Mouse (Mus musculus) MEL (cell line): Measurements from ENCODE around the gene H2-M5.

Experiments
- CHD2 ChIP-seq: IDR thresholded peaks from 2 replicates; pipeline ENCODE4 v1.6.1; 2011; ENCODE audit warnings: low read length, improper control_type of control experiment
- CTCF ChIP-seq, 3 experiments: IDR thresholded peaks in 2 of 3; conservative IDR thresholded peaks in 1 of 3; 2 replicates each; pipeline ENCODE4 v1.5.1; 2011 to 2012; ENCODE audit warnings: low read length in 3 of 3, low read depth in 2 of 3, mild to moderate bottlenecking in 2 of 3, improper control_type of control experiment in 1 of 3, inconsistent platforms in 1 of 3, mixed read lengths in 1 of 3, moderate library complexity in 1 of 3; ENCODE audit not compliant: control insufficient read depth in 1 of 3, insufficient read depth in 1 of 3, poor library complexity in 1 of 3, severe bottlenecking in 1 of 3
- ELF1 ChIP-seq: IDR thresholded peaks from 2 replicates; pipeline ENCODE4 v1.6.1; 2014; ENCODE audit warnings: low read depth, mild to moderate bottlenecking, inconsistent platforms, low read length, improper control_type of control experiment, moderate library complexity
- EP300 ChIP-seq, 2 experiments: IDR thresholded peaks; 2 replicates each; pipeline ENCODE4 v1.6.1; 2011; ENCODE audit warnings: improper control_type of control experiment in 2 of 2, low read length in 2 of 2, low read depth in 1 of 2, mild to moderate bottlenecking in 1 of 2
- GATA1 ChIP-seq: IDR thresholded peaks from 2 replicates; pipeline ENCODE4 v1.6.1; 2011; ENCODE audit warnings: low read depth, low read length, improper control_type of control experiment
- MYC ChIP-seq: IDR thresholded peaks from 2 replicates; pipeline ENCODE4 v1.6.1; 2011; ENCODE audit warnings: low read depth, mild to moderate bottlenecking, low read length, improper control_type of control experiment, moderate library complexity
- NRF1 ChIP-seq: IDR thresholded peaks from 2 replicates; pipeline ENCODE4 v1.6.1; 2014; ENCODE audit warnings: low read depth, mild to moderate bottlenecking, inconsistent platforms, low read length, improper control_type of control experiment, moderate library complexity; ENCODE audit not compliant: poor library complexity, insufficient read depth, severe bottlenecking
- POLR2A ChIP-seq, 2 experiments: IDR thresholded peaks; 2 replicates each; pipeline ENCODE4 v1.6.1; 2011 to 2012; ENCODE audit warnings: low read length in 2 of 2, mild to moderate bottlenecking in 2 of 2, control low read depth in 1 of 2, improper control_type of control experiment in 1 of 2, low read depth in 1 of 2, moderate library complexity in 1 of 2; ENCODE audit not compliant: control insufficient read depth in 1 of 2, insufficient read depth in 1 of 2, poor library complexity in 1 of 2
- SIN3A ChIP-seq: IDR thresholded peaks from 2 replicates; pipeline ENCODE4 v1.6.1; 2012; ENCODE audit warnings: low read length, improper control_type of control experiment, inconsistent platforms
- TCF12 ChIP-seq: IDR thresholded peaks from 2 replicates; pipeline ENCODE4 v1.6.1; 2014; ENCODE audit warnings: low read depth, mild to moderate bottlenecking, inconsistent platforms, low read length, improper control_type of control experiment, moderate library complexity
- USF1 ChIP-seq: IDR thresholded peaks from 2 replicates; pipeline ENCODE4 v1.6.1; 2014; ENCODE audit warnings: low read depth, mild to moderate bottlenecking, inconsistent platforms, low read length, improper control_type of control experiment, moderate library complexity

DNA sequence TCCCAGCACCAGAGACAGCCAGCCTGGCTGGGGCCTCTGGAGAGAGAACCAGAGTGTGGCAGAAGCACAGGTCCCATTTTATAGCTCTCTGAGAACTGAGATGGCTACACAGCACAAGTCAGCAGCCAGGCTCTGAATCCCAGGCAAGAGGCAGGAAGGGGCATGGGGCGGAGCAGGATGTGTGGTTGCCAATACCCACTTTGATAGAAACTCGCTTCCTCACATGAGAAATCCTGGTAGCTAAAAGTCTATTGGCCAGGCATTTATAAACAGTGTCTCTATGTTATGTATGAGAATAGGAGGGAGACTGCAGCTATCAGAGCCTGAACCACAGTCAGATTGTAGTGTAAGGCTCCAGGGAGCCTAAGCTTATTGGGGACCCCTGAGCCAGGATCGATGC is 16.5 kb downstream of the H2-M5 start:
- TF ChIP-seq CTCF (IDR thresholded peaks at IDR 0.05 in 2 of 3, conservative IDR thresholded peaks at IDR 0.05 in 1 of 3; ENCODE audit: control insufficient read depth in 1 of 3, insufficient read depth in 1 of 3, low read depth in 2 of 3, low read length in 3 of 3, poor library complexity in 1 of 3, severe bottlenecking in 1 of 3) (no peak), GATA1 (no peak), SIN3A (no peak), EP300 (IDR thresholded peaks at IDR 0.05; ENCODE audit: low read depth in 1 of 2, low read length in 2 of 2) (no peak), NRF1 (no peak), USF1 (no peak), TCF12 (no peak), CHD2 (no peak), ELF1 (no peak), POLR2A (IDR thresholded peaks at IDR 0.05; ENCODE audit: control insufficient read depth in 1 of 2, insufficient read depth in 1 of 2, low read depth in 1 of 2, low read length in 2 of 2, poor library complexity in 1 of 2) (no peak), MYC (no peak)
